Mouse (Mus musculus) myocyte (in vitro differentiated cells): ENCODE data around the gene Lmbr1.

Source experiments
- CEBPB ChIP-seq: IDR thresholded peaks from 2 replicates; pipeline ENCODE4 v1.6.1; 2011; ENCODE audit warnings: mild to moderate bottlenecking, moderate library complexity; ENCODE audit not compliant: poor library complexity, insufficient read depth, severe bottlenecking
- E2F4 ChIP-seq: IDR thresholded peaks from one replicate; pipeline ENCODE4 v1.6.1; 2011; ENCODE audit warnings: mild to moderate bottlenecking, control low read depth, moderate library complexity; ENCODE audit not compliant: insufficient read depth
- MAX ChIP-seq: IDR thresholded peaks from one replicate; pipeline ENCODE4 v1.6.1; 2011; ENCODE audit warnings: low read depth, mild to moderate bottlenecking, control low read depth
- MYOD1 ChIP-seq, 3 experiments: IDR thresholded peaks; one replicate each; pipeline ENCODE4 v1.6.1; 2011; ENCODE audit warnings: control low read depth in 2 of 3, low read depth in 2 of 3, mild to moderate bottlenecking in 2 of 3, moderate library complexity in 1 of 3; ENCODE audit not compliant: insufficient read length in 2 of 3, control insufficient read depth in 1 of 3
- MYOG ChIP-seq, 3 experiments: IDR thresholded peaks; one replicate each; pipeline ENCODE4 v1.6.1; 2011; ENCODE audit warnings: control low read depth in 2 of 3, low read depth in 2 of 3, mild to moderate bottlenecking in 2 of 3; ENCODE audit not compliant: insufficient read length in 2 of 3, control insufficient read depth in 1 of 3, insufficient read depth in 1 of 3
- POLR2A ChIP-seq: IDR thresholded peaks from one replicate; pipeline ENCODE4 v1.6.1; 2011; ENCODE audit warnings: low read depth, mild to moderate bottlenecking, control low read depth, moderate library complexity; ENCODE audit not compliant: insufficient read length
- TCF12 ChIP-seq: IDR thresholded peaks from one replicate; pipeline ENCODE4 v1.6.1; 2011; ENCODE audit warnings: mild to moderate bottlenecking, control low read depth; ENCODE audit not compliant: poor library complexity, insufficient read depth, severe bottlenecking
- USF1 ChIP-seq: IDR thresholded peaks from one replicate; pipeline ENCODE4 v1.6.1; 2011; ENCODE audit warnings: low read depth, mild to moderate bottlenecking, control low read depth, moderate library complexity

GRCm38 (mm10) chr5:29273426-29273825 lies 104.8 kb downstream of the Lmbr1 start:
- TF ChIP-seq E2F4, result no peak
- no peak for TF ChIP-seq POLR2A
- no peak for TF ChIP-seq MYOG (IDR thresholded peaks at IDR 0.05; ENCODE audit: control insufficient read depth in 1 of 3, insufficient read depth in 1 of 3, insufficient read length in 2 of 3, low read depth in 2 of 3)
- TF ChIP-seq MAX, result no peak
- no peak for TF ChIP-seq TCF12
- no peak for TF ChIP-seq USF1
- TF ChIP-seq CEBPB, result no peak
- TF ChIP-seq MYOD1 (IDR thresholded peaks at IDR 0.05; ENCODE audit: control insufficient read depth in 1 of 3, insufficient read length in 2 of 3, low read depth in 2 of 3), result no peak
